8 mouse cellular contexts compared by ENCODE assay signal in genomic region chr15:99705440-99706048, GRCm38 (mm10). TPM values are rescaled to one million over a fixed set of nuclear protein-coding genes. Genes with fewer than 3 reads are reported as not detected.
DNase-seq lines count a peak whose midpoint lies in the region; ATAC-seq lines count a peak whose summit lies in the region.

TSS of gene Gm17349 (minus strand) at chr15:99705490.

- H3K4me1 ChIP-seq in heart, embryonic 15.5 days (replicated peaks) = peaks cover 49% of the 10 kb centered on the region

- H3K9me3 ChIP-seq in heart, embryonic 15.5 days (replicated peaks) = no peaks in the 10 kb centered on the region

- WGBS in heart, embryonic 15.5 days = 68% methylated on average over 11 of the region's 11 CpGs

- peak within 1 kb of the TSS; percentile 100 for H3K27ac ChIP-seq in heart, embryonic 15.5 days

- H3K9ac ChIP-seq in heart, embryonic 15.5 days = peak within 1 kb of the TSS; percentile 44

- H3K4me3 ChIP-seq in heart, embryonic 15.5 days = peak within 1 kb of the TSS; percentile 32

- no peaks in the 10 kb centered on the region for H3K27me3 ChIP-seq in heart, embryonic 15.5 days

- ATAC-seq in frontal cortex, adult (ENCODE audit: low TSS enrichment) = no peak
- no peak for ATAC-seq in heart, embryonic 15.5 days (replicated peaks; ENCODE audit: insufficient number of reproducible peaks, insufficient read depth, low FRiP score, low read depth)

- peak; percentile 67 for DNase-seq in frontal cortex, postnatal 36 days (ENCODE audit: low spot score in 2 of 2)
- DNase-seq in adrenal gland, adult 8-10 months = peak; percentile 62
- peak; percentile 55 for DNase-seq in embryo, embryonic 9.5 days (ENCODE audit: extremely low spot score)
- DNase-seq in kidney, postnatal 14 days = peak; percentile 64
- DNase-seq in lung, postnatal 36 days = peak; percentile 61
- DNase-seq in spleen, adult 18-20 months = peak; percentile 33 to 60

- H3K4me2 ChIP-seq in heart, embryonic 15.5 days = peak within 1 kb of the TSS; percentile 77

- H3K36me3 ChIP-seq in heart, embryonic 15.5 days = peaks cover 49% of the 10 kb centered on the region

RNA-seq across cellular contexts. Expression of gene Gm17349, which starts in this region (rescaled TPM):
- 10 to 100 TPM; 30.4 to 55.2 (median 34.8) TPM for total RNA-seq in adrenal gland, adult 8-10 months (2022)
- not detected in 2 replicates for polyA plus RNA-seq in heart, embryonic 15.5 days (2015; fragmentation: Nextera tagmentation; extraction: Ambion mirVana)
